Mouse (Mus musculus) monocyte, adult 5-6 weeks (primary cell): ENCODE results near the gene Cpa3. TPM values are rescaled to one million over a fixed set of nuclear protein-coding genes. Genes with fewer than 3 reads are reported as not detected.

ENCODE experiments used
- ATAC-seq: fragments of 153-309, 156-312 bp; replicated peaks from 2 replicates; pipeline ENCODE4 v1.8.0; 2017; ENCODE audit warnings: mild to moderate bottlenecking; ENCODE audit not compliant: low TSS enrichment, insufficient number of reproducible peaks, severe bottlenecking, poor library complexity, low FRiP score
- total RNA-seq: library from RNA; stranded (forward); fragments of 200-1000, 200-491, 200-594 nt; gene quantifications from 3 replicates; pipeline ENCODE4 v1.2.3, GENCODE M21; 2017

The Cpa3 gene
- total RNA-seq = 7.3 to 28.7 TPM (median 27.7 TPM) in 3 replicates

DNA sequence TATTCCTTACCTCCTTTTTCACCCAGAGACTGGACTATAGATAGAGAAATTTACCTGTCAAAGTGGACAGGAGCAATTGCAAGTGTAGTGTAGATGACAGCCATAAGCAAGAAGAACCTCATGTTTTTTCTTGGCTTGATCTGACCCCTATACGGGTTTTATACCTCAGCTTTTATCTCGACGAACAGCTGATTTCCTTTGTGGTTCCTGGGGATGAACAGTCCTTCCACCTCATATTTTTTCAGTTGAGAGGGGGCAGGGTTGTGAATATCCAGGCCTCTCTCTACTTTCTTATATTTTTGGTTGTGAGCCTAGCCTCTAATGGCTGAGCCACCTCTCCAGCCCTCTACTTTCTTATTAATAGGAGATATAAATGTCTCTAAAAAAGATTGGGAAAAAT, at the start of gene Cpa3:
Gene Cpa3 (minus strand): TSS at position 132 of the 400 bp plus-strand sequence.
- ATAC-seq = no peak

DNA sequence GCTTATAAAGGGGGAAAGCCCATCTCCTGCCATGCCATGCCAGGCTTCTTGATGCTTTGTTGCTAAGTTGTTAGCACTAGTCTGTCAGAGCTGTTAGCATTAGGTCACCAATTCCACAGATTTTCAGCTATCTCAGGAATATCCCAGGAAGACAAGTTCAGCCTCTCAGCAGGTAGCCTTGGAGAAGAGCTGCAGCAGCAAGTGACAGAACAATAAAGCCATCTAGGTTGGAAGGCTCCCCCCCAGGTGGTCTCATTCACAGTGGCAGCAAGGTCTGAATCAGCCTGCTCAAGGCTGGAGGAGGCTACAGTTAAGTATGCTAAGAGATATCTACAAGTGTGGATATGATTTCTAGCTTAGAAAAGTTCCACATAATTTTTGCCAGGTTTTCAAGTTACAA, 49.4 kb upstream of the Cpa3 start:
- ATAC-seq = no peak

DNA sequence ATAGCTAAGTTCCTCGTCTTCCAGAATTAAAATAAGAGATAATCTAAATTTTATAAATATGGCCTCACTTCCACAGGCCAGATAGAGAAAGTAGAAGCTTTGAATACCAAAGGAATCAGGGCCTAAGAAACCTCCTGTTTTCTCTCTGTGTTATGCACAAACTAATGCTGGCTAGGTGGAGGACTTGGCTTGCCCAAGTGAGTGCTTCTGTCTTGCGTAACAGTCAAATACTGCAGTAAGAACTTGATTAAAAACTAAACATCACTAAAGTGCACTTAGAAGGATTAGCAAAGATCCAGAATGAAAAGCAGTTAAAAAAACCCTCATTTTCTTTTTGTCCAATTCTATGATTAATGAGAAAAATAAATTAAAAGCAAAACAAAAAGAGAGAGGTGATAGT, 46.8 kb upstream of the Cpa3 start:
- ATAC-seq = no peak

DNA sequence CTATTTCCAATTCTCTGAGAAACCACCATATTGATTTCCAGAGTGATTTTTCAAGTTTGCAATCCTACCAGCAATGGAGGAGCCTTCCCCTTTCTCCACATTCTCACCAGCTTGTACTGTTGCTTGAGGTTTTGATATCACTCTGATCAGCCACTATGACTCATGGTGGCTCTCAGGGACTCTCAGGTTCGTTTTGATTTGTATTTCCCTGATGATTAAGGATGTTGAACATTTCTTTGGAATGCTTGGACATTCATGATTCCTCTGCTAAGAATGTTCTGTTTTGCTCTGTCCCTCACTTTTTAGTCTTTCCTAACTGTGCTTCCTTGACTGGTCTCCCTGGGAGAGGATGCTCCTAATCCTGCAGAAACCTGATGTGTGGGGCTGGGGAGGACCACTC, 39.8 kb upstream of the Cpa3 start:
- ATAC-seq = no peak

DNA sequence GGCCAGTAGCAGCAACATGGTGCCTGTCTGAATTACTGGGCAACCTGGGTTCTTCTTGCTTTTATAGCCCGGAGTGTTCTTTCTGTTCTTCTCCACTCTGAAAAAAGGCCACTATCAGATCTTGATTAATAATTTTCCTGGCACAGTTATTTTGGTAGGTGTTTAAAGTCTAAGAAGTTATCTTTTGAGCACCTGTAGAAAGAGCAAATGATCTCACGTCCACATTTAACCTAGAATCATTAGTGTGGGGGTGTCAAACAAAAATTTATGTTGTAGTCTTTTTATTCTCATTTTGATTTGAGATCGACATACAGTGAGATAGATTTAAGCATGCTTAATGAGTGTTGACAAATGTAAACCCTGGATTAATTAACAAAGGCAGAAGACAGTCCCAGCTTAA, 33.7 kb upstream of the Cpa3 start, which contains the start of gene Cpb1:
Gene Cpb1 (minus strand): TSS at position 101 of the 400 bp plus-strand sequence.
- ATAC-seq = no peak

DNA sequence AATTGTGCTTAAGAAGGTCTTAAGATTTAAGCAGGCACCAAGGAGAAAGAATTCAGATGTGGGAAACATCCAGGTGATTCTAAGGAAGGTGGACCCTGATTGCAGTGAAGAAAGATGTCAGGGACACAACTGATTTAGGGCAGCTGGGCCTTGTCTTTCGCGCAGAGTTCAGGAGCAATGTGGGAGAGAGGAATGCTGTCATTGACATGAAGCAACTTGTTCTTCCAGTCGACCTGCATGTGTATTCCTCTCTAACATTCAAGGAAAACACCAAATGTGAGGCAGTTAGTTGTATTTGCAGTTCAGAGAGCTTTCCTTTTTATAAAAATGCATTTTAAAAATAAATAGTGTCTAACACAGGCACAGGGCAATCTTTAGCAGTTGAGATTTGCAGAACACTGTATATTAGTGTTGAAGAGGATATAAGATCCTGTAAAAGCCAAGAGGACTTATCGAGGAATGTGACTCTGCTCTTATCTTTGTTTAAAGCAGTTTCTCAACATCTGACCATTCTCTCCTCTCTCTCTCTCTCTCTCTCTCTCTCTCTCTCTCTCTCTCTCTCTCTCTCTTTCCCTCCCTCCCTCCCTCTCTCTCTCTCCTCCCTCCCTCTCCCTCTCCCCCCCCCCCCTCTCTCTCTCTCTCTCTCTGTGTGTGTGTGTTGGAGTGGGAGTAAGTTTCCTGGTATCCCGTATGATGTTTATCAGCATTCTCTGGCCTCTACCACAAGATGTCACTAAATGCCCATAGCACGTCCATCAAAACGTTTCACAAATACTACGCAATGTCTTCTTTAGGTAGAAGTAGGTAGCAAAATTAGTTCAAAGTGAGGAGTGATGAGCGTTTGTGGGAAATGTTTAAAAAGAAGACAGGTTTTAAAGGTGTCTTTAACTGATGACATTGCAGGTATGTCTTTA, 12.8 kb upstream of the Cpa3 start:
- no peak for ATAC-seq

DNA sequence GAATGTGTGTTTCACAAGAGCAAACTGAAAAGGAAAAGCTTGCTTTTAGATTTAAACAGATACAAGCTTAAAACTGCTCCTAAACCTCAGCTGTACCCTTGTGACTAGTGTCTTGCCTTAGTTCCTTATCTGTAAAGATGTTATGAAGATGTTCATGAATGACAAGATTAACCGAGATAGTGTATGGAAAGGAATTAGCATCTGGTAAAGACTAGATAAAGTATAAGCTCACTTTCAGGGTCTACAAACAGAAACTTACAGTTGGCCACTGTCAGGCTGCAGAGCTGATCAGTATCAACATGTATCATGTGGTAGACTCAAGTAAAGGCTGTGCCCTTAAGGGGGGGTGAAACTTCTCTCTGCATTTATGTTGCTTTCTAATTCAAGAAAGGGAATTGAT, 1.9 kb upstream of the Cpa3 start:
- ATAC-seq = no peak

DNA sequence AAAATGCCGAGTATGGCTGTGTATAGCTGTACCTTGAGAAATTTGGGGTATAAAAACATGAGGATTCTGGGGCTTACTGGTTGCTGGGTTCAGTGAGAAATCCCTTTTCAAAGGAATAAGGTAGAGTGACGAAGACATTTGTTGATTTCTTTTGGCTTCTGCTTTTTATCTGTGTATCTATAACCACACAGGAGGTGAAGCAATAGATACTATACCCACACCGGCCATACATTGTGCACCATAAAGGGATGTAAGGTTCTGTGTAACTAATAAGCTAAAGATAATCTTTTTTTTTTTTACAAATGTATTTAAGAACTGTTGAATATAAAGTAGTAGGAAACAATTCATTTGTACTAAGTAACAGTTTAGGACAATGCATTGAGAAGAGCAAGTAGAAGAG, 2.2 kb downstream of the Cpa3 start:
- ATAC-seq = no peak

DNA sequence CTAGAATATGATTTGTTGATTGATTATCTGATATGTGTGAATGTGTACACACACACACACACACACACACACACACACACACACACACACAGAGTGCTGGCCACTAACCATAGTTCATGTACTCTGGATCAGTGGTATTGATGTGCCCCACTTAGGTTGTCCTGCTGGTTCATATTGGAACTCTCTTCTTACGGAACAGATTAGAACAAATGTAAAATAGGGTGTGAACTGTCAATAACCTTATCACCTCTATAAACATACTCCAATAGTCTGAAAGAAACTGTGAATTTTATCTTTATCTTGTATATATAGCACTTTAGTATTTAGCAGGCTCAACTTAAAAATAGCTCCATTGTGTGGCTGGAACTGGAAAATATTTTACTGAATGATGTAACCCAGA, 5.0 kb downstream of the Cpa3 start:
- no peak for ATAC-seq

DNA sequence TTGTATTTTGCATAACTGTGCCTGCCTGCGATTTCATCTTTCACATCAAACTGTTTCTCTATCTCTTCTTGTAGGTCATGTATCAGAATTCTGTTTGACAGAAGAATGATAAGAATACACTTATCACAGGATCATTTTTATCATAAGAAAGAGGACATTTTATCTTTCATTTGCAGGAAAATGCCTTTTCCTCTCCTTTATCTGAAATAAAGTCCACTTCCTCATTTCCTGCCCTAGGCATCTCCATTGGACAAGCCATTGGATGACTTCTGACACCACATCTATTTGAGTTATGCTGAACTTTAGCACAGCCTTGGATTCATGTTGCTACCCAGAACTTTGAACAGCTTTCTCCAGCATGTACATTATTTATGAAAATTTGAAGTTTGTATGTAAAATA, 13.0 kb downstream of the Cpa3 start:
- ATAC-seq = no peak

DNA sequence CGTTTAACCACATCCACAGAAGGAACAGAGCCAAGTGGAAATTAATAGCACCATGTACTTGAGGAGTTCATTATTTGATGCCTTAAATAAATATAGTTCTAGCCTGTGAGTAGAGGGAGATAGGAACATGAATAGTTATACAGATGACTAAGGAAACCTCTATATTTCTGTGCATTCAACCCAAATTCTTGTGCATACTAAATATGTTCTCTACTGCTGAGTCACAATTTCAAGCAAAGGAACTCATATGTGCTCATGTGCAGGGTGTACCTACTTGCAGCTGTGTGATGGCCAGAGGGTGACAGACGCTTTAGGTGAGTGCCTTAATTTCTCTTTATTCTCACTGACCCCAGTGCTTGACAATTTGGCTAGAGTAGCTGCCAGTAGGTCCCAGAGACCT, 16.6 kb downstream of the Cpa3 start:
- ATAC-seq = no peak

DNA sequence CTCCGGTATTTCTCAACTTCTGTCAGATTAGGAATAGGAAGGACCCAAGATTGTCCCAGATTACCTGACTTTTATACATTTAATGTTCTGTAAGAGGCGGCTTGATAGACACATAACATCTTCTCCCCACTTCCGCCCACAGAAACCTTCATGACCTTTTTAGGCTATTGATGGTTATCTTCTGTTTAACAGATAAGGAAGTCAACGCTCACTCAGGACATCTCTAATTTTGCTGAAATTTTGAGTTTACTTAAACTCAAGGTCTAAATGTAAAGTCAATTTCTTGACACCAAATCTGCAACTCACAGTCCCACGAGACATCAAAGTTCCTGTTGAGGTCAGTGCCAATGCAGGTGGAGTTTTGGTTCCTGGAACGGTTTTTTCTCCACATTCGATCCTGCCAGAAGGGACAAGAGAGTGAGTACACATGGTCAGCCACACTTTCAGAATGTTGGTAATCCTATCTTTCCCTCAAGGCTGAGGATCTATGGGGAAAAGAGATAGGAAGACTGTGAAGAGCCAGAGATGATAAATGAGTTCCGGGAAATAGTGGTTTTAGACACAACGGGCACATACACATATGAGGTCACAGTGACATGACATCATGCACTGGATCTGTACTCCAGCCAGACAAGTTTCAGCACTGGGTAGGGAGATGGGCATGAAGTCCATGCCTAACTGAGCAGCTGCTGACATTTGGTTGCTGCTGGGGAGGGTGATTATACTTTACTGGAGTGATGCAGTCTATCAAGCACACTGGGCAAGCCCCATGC, 18.9 kb downstream of the Cpa3 start:
- ATAC-seq = 0 out of 2 replicates have a peak, but pooled peaks have one; percentile 50

DNA sequence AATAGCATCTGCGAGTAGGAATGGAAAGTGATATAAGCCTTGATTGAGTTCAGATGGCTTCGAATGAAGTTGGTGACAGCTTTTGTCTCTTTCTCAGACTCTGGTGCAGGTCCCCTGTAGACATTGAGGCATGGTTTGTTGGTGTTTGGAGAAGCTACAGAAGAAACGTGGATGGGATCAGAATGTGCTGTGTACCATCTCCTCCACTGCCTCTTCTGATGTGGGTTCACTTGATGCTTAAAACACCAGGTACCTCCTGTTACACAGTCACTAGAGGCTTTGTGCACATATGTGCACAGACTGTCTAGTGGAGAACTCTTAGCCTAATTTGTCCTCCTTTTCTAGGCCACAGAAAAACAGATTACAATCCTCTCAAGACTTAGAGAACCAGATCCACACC, 19.8 kb downstream of the Cpa3 start:
- no peak for ATAC-seq

DNA sequence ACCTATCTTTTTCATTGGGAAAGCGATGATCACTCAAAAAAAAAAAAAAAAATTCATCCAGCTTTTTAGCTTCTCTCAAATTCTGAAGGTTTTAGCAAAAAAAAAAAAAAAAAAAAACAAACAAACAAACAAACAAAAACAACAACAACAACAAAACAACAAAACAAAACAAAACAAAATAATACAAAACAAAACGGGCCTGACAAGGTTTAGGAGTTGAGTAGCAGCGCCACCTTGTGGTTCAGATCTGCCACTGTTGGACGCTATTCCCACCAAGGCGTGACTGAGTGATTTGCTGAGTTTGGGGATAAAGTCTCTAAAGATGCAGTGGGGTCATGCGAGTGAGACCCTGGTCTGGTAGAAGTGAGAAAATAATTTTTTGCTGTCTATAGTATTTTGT, 43.1 kb downstream of the Cpa3 start:
- ATAC-seq = peak; percentile 83

DNA sequence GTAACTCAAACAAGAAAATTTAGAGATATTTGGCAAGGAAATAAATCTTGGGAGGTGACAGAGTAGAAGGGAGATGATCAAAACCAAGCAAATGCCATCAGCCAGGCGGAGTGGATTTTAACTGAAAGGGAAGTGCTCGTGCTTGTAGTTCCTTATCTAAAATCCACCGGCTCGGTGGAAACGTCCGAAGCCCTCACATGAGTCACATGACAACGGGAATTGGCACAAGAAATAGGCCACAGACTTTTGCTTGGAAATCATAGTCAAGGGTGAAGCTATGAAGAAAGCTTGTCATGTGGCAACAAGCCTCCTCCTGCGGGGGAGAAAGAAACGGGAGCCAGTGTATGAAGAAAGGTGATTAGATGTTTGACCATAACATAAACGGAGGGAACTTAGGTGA, 44.1 kb downstream of the Cpa3 start:
- no peak for ATAC-seq

DNA sequence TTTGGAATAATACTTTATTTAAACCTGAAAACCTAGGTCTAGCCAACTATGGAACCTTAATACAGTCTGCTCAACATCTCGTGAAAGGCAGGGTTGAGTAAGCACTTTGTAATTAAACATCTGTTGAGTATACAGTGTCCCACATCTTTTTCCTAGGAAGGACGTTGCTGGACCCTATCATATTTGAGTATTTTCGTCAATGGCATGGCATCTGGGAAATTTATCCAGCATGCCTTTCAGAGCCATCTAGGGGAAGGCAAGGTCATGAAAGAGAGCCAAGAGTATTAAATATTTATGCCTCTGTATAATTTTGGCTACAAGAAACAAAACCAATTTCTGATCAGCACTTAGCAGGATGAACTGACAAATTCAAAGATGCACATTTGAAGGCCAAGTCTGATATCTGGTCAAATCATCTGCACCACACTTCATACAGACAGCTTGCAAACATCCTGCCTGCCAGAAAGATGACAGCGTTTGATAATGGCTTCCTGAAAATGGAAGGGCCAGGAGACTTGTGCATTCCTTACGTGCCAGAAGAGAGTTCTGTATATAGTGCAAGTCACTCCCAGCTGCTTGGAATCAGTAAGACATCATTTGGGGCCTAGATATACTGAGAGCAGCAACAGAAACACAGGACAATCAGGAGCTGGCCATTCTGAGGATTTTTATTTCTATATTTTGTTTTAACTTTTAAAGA, 52.9 kb downstream of the Cpa3 start:
- ATAC-seq = no peak

DNA sequence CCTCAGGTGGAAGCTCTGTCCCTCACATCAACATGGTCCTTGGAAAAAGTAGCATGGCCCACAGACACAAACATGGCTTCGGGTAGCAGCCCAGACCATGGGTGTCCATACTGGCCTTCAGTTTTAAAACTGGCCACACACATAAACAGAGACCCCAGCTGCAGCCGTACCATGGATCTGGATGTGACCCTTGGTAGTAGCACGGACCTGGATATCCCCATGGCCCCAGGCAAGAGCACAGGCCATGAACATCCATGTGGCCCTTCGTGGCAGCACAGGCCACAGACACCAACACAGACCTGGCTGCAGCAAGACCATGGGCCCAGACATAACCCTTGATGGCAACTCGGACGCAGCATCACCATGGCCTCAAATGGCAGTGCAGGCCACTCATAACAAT, 69.6 kb downstream of the Cpa3 start:
- no peak for ATAC-seq

DNA sequence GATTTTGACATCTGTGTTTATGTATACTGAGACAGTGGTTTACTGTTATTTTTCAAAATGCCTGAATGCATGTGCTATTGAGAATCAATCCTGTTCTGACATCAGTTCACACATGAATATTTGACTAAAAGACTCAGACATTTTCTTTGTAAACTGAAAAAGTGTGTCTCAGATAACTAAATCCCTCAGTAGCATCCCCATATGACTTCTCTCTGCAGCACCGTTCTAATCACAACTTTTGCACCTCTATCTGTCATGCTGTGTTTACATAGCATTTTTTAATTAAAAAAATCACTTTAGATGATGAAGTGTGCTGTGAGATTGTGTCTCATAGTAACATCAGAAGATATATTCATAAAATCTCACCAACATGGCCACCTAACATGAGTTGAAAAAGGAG, 74.5 kb downstream of the Cpa3 start:
- ATAC-seq = no peak
